Mouse (Mus musculus) cerebellum, adult 9-10 months (tissue): ENCODE results near the gene Magohb.
"Not testable (repeated sequence)": the region's sequence is repeated elsewhere in the genome, so short reads cannot be mapped to it uniquely, and the experiment has no call there.

Experiments
- DNase-seq: peaks from one replicate; pipeline ENCODE4 v3.0.0; 2022

Magohb gene

GRCm38 (mm10) chr6:131292991-131293788 is at the start of gene Magohb:
Gene Magohb, minus strand, starts transcription at chr6:131293244.
- peak; percentile 84 for DNase-seq

- DNase-seq, result no peak
These were observed 47.0 kb upstream of the Magohb start for GRCm38 (mm10) chr6:131340082-131340481.

DNA sequence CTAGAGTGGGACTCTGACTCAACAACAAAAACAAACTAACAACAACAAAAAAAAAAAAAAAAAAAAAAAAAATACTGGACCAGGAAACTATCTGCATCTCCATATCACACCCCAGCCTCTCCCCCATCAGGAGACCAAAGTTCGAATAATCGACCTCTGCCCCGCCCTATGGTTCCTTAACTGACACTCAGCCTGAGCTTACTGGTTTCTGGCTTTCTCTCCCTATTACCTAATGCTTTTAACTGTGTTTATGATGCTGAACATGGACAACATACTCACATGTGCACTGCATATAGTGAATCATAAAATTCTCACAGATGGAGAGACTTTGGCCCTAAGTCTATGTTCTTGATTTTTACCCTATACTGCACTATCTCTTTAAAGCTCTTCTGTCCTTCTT is 46.3 kb upstream of the Magohb start:
- no peak for DNase-seq

- DNase-seq, result no peak
These were observed 45.7 kb upstream of the Magohb start for GRCm38 (mm10) chr6:131338787-131339186.

DNA sequence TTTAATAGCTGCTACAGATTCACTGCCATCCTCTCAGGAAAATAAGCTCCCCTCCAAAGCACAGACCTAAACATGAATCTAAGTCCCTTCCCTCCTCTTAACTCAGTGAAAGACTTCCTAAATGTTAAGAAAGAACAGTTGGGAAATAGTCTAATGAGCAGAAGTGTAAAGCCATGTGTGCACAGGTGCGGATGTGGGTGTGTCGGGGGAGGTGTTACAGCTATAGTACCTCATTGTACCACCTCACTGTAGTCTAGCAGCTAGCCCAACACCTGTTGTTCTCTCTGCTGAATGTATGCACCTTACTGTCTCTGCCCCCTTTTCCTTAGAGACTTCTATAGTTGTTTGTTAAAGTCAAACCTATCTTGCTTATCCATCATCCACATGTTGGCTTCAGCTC is 34.0 kb upstream of the Magohb start:
- no peak for DNase-seq

- DNase-seq, result no peak
These were observed 29.0 kb upstream of the Magohb start for GRCm38 (mm10) chr6:131321854-131322639.

DNA sequence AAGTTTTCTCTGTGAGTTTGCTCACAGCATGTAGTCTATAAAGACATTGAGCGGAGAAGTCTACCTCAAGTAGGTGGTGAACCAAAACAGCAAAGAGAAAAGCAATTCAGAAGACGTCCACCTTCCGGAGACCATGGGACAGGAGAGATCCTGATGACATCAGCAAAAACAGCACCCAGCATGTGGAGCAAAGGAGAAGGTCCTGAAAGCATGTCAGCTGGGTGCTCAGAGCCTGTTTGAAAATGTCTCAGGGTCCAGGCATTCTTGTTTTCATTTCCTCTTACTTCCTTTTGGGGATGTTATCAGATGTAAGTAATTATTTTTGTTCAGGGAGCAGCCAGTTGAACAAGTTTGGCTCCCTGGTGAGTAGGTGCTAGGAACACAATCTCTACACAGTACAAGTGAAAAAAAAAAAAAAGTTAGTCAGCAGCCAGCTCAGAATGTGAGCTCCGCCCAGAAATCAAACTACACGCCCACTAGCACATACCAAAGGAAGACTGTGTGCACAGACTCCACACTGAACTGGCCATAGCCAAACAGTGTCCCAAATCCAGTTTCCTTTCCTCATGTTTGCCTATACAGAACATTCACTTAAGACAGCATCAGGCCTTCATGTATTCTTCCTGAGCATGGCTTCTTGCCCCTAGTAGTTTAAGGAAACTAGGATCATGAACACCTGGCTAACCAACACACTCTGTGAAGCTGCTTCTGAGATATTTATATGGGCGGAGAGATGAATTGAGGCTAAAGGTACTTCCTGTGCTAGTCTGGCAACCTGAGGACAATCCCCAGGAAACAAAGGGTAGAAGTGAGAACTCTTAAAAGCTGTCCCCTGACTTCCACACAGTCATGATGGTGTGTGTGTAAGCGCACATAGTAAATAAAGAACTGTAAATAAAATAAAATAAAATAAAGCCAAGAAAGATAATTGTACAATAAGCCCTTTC is 23.4 kb upstream of the Magohb start:
- no peak for DNase-seq

GRCm38 (mm10) chr6:131308031-131308430 is 15.0 kb upstream of the Magohb start:
- no peak for DNase-seq

DNA sequence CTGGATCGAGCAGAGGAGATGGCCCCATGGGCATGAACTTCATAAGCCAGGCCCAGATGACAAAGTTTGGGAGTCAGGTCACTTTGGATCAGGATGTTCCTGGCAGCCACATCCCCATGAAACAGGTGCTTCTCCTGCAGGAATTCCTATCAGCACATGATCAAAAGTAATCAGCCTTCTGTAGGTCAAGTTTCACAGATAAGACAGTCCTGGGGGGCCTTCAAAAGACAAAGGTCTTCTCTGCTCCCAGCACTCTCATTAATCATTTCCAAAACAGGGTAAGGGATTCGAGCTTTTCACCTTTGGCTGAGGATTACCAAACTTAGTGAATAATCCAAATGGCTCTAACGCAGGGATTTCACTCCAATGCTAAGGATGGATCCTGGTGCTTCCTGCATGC is 11.7 kb upstream of the Magohb start:
- DNase-seq, result no peak

GRCm38 (mm10) chr6:131298531-131298930 is 5.5 kb upstream of the Magohb start:
- DNase-seq, result no peak

DNA sequence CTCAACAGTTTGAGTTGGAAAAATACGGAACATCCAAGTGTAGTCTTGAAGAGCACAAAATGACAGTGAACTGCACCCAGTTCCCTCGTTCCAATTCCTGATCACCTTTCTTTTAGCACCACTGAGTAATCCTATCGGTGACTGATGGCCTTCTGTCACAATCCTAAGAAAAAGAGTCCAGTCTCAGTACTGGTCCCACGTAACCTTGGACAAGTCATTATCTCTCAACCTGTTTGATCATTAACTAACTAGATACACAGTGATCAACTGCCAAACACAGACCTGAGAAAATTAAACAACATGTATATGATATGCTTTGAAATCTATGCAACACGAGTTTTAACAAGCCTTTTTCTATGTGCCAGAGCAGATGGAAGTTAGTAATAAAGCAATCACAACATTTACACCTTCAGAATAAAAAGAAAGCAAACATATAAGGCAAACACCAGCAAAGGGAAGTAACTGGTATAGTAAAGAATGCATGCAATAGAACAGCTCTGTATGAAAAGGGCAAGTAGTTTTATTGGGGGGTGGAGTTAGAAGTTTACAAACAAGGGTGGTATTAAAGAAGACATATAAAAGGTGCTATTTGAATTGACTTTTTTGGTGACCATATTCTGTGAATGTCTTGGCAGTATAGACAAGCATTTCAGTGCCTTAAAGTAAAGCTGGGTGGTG is 1.5 kb upstream of the Magohb start:
- no peak for DNase-seq

- no peak for DNase-seq
These were observed 872 bp upstream of the Magohb start for GRCm38 (mm10) chr6:131293916-131294315.

GRCm38 (mm10) chr6:131292276-131292990 is 611 bp downstream of the Magohb start:
- peak; percentile 14 for DNase-seq

DNA sequence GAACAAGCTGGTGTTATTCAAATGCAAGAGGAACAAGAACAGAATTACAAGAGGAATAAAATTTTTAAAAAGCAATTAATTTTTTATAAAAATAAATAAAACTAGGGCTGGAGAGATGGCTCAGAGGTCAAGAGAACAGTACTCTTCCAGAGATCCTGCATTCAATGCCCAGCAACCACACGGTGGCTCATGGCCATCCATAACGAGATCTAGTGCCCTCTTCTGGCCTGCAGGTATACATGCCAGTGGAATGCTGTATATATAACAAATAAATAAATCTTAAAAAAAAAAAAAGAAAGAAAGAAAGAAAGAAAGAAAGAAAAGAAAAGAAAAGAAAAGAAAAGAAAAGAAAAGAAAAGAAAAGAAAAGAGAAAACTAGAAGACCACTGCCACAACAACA is 2.6 kb downstream of the Magohb start:
- DNase-seq, result peak; percentile 20

GRCm38 (mm10) chr6:131278160-131278559 is 14.9 kb downstream of the Magohb start:
- not testable (repeated sequence) for DNase-seq

DNA sequence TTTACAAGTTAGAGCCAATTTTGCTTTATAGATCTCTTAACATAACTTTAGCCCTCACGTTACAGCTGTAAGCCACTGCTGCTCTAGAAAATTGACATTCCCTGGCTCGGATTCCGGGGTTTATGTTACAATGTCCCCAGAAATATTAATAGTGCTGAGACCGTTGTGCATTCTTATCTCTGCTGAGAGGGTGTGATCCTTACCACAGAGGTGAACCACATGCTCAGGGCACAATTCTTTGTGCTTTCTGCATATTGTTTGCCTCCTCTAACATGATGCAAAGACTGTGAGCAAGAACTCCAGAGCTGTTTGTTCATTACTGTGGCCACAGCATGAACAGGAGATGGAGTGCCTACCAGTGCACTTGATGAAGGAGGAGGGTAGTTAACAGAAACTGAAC is 16.4 kb downstream of the Magohb start:
- no peak for DNase-seq

DNA sequence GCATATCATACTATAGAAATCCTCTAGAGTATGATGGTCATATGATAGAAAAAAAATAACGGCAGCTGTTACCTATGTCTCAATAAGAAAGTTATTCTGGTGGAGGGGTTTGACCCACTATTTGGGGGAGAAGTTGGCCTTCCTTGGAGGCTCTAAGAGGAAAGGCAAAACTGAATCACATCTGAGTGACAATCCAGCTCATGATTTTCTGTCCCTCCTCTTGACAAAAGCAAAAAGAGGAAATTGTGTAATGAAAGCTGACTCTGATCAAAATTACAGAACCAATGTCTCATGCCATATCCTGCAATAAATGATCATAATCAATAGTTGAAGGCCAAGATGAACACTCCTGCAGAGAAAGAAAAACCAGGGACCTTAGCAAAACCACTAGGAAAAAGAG is 20.7 kb downstream of the Magohb start:
- no peak for DNase-seq

DNA sequence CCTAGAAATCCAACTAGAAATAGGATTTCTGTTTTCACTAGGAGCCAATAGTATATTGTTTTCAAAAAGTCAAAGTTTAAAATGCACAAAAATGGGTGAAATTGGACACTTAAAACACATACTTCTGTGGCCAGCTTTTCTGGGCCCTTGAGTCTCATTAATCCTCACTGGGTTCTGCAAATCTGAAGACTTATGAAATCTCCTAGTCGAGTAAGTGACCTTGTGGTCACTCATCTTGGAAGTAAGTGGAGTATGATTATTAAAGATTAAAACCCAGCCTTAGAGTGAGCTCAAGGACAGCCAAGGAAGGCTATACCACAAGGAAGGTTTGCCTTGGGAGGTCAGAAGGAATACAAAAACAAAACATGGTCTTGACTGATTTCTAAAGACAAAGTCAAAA is 22.7 kb downstream of the Magohb start:
- DNase-seq, result no peak

- no peak for DNase-seq
These were observed 23.4 kb downstream of the Magohb start for GRCm38 (mm10) chr6:131269599-131269998.

DNA sequence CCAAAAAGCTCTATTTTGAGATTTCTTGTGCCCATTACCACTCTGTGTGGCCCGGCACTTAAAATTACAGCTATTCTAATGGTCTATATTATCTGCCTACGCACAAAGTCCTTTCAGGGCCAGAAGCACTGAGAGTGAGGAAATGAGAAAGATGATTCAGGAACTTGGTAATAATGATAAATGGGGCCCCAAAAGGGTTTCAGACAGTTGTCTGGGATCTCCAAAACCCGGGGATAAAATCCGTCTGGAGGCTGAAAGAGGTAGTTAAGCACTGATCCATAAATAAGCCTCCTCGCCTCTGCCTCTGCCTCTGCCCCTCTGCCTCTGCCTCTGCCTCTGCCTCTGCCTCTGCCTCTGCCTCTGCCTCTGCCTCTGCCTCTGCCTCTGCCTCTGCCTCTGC is 28.9 kb downstream of the Magohb start:
- DNase-seq, result no peak

- DNase-seq, result no peak
These were observed 30.3 kb downstream of the Magohb start for GRCm38 (mm10) chr6:131262778-131263177.

DNA sequence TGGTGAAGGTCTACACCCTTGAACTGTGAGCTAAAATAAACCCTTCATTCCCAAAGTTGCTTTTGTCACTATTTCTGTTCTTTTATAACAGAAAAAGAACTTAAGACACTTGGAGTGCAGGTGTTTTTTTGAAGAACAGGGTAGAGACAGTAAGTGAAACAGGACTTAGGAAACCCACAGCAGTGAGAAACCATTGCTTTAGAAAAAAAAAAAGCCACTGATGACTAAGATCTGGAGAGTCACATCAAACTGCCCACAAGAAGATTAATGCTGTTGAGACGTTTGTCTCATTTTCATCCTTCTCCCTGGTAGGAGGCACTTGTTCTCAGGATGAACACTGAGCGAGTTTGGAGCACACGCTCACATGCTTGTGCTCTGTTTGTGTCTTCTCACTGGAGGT is 31.0 kb downstream of the Magohb start:
- DNase-seq, result no peak
